Mouse (Mus musculus) cortical plate, adult 2 months (tissue): ENCODE measurements around the gene Stk38l. TPM values are rescaled to one million over a fixed set of nuclear protein-coding genes. Genes with fewer than 3 reads are reported as not detected.
A peak's percentile ranks its signal among the peaks of the same experiment; 100 is the strongest.

Experiments used
- H3K27ac ChIP-seq: fragments of 200-500 bp; 2 replicates; pipeline ENCODE4 v1.5.1; 2012; ENCODE audit warnings: low read length, control low read depth, inconsistent platforms; ENCODE audit not compliant: insufficient read depth
- H3K4me1 ChIP-seq: fragments of 200-500 bp; 2 replicates; pipeline ENCODE4 v1.6.1; 2011; ENCODE audit warnings: low read length; ENCODE audit not compliant: control insufficient read depth, insufficient read depth
- H3K4me3 ChIP-seq: fragments of 200-500 bp; 2 replicates; pipeline ENCODE4 v1.5.1; 2011; ENCODE audit warnings: mild to moderate bottlenecking, low read length, control low read depth; ENCODE audit not compliant: insufficient read depth
- CTCF ChIP-seq: fragments of 200-500 bp; IDR thresholded peaks from 2 replicates; pipeline ENCODE4 v1.5.1; 2011; ENCODE audit warnings: mild to moderate bottlenecking, control low read depth, low read length; ENCODE audit not compliant: insufficient read depth; ENCODE audit errors: extremely low read depth
- POLR2A ChIP-seq: fragments of 200-500 bp; IDR thresholded peaks from 2 replicates; pipeline ENCODE4 v1.6.1; 2011; ENCODE audit warnings: mild to moderate bottlenecking, low read length, control low read depth; ENCODE audit not compliant: insufficient read depth; ENCODE audit errors: extremely low read depth
- polyA plus RNA-seq: library from polyadenylated mRNA; depleted of rRNA; stranded (reverse); fragments of >200 nt; gene quantifications from 2 replicates; pipeline ENCODE4 v1.2.3, GENCODE M21; 2012

The Stk38l gene
- polyA plus RNA-seq, 1 experiment = 14.6 TPM

DNA sequence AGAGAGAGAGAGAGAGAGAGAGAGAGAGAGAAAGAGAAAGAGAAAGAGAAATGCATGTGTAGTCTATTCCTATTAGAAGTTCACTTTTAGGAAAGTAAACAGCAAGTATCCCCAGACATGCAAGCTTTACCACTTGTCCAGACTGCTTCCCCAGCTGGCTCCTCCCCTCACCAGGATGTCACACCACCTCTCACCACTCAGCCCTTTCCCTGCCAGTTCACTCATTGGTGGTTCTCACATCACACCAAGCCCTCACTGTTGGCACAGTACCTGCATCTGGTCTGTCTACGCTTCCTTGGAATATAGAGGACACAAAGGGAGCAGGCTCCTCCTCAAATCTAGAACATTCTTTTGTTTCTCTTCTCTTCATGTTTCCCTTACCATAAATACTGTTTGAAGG, 26.9 kb downstream of the Stk38l start:
- Histone ChIP-seq H3K4me1 (peaks cover 11% of the 10 kb centered on the region; the same call in 1 of the 2 replicates), H3K4me3 (no peak overlapping the region), H3K27ac (no peak overlapping the region)
- TF ChIP-seq POLR2A (no peak), CTCF (no peak)

DNA sequence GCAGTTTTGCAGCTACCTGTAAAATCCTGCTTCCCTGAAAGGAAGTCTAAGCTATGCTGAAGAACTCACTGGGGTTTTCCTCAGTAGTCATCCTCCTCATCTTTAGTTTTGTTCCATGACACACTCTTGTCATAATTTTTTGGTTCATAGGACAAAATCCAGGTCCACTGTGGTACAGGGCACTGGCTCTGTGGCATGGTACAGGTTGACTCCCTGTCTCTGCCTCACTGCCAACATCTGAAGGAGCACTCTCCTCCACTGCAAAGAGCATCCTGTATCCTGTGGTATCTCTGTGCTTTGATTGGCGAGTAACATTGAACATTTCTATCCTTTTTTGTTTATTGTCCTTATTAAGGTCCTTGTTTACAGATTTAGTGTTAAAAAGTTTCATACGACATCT, 27.4 kb downstream of the Stk38l start:
- Histone ChIP-seq H3K4me3 (no peak overlapping the region), H3K4me1 (peaks cover 14% of the 10 kb centered on the region; the same call in 1 of the 2 replicates), H3K27ac (no peak overlapping the region)
- TF ChIP-seq POLR2A (no peak), CTCF (no peak)

DNA sequence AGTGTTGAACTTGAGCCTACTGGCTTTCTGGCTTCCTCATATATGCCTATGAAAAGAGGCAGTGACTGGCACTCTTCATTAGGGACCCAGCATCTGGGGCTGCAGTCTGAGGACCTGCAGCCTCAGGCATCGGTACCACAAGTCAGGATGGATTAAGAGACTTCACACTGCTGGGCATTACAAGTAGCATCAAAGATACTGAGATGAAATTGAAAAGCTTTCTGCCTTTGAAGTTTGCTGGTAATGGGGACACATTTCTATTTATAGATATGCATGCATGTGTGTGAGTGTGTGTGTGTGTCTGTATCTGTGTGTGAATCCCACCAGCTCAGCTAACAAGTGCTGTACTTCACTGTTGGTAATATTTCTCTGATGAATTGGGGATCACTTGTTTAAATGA, 27.8 kb downstream of the Stk38l start:
- no peak overlapping the region for H3K4me3 ChIP-seq
- no peak for TF ChIP-seq POLR2A
- no peak for TF ChIP-seq CTCF
- peaks cover 14% of the 10 kb centered on the region; the same call in 1 of the 2 replicates for H3K4me1 ChIP-seq
- H3K27ac ChIP-seq = no peak overlapping the region

DNA sequence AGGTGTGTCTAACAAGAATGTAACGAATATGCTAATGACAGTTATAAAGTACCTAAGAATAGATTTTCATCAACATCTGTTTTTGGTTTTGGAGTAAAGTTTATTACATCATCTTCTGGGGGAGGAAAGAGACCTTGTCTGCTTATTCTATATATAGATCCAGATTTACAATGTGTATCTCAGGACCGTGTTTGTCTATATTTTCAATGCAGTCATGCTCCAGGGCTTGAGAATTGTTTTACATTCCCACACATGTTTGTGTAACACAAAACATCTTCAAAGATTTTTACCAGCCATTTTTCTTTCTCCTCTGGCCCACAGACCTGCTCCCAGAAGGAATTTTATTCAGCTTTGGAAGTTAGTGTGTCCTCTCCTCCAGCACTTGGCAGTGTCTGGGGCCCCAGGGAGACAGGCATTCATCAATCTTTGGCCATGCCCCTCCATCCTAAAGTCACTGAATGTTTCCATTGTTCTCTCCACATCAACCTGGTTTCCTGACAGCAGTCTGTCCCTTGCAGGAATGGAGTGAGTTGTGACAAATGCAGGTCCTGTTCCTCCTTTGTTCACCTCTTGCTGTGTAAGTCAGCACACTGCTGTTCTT, 28.9 kb downstream of the Stk38l start:
- H3K4me1 ChIP-seq = peaks cover 11% of the 10 kb centered on the region; the same call in 1 of the 2 replicates
- H3K4me3 ChIP-seq = no peak overlapping the region
- H3K27ac ChIP-seq = no peak overlapping the region
- TF ChIP-seq POLR2A (no peak), CTCF (no peak)

DNA sequence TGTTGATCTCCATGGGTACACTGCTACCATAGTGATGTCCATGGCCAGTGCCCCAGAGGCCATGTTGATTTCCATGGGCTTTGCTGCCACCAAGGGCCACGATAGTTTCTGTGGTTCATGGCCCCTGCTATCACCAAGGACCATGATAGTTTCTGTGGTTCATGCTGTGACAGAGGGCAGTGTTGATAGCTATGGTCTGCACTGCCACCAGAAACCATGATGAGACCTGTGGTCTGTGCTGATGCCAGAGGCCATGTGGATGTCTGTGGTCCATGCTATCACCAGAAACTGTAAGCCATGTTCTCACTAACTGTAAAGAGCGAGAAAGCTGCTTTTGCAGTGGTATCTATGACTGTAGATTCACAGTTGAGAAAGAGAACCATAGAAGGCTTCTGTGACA, 30.3 kb downstream of the Stk38l start:
- Histone ChIP-seq H3K27ac (no peak overlapping the region), H3K4me1 (peaks cover 11% of the 10 kb centered on the region; the same call in 1 of the 2 replicates)

DNA sequence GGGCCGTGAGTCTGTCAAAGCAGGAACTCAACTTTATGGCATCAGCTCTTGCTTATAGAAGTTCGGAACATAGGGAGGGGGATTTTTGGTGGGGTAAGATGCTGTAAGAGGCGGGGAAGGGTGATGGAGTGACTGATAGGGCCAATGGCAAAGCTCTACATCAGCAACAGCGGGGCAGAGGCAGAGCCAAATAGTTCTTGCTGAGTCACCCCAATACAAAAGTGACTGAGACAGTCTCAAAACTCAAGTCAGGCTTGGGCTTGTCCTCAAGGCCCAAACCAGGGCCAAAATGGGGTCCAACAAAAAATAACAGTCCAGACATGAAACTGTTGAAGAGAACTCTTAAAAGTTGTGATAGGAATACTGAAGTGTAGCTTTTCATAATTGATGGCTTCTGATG, 30.9 kb downstream of the Stk38l start:
- Histone ChIP-seq H3K4me1 (peaks cover 11% of the 10 kb centered on the region; the same call in 1 of the 2 replicates), H3K27ac (no peak overlapping the region), H3K4me3 (no peak overlapping the region)
- TF ChIP-seq CTCF (no peak), POLR2A (no peak)

More for the DNA sequence above, 30.3 kb downstream of the Stk38l start:
- no peak overlapping the region for H3K4me3 ChIP-seq
- TF ChIP-seq CTCF (no peak), POLR2A (no peak)

DNA sequence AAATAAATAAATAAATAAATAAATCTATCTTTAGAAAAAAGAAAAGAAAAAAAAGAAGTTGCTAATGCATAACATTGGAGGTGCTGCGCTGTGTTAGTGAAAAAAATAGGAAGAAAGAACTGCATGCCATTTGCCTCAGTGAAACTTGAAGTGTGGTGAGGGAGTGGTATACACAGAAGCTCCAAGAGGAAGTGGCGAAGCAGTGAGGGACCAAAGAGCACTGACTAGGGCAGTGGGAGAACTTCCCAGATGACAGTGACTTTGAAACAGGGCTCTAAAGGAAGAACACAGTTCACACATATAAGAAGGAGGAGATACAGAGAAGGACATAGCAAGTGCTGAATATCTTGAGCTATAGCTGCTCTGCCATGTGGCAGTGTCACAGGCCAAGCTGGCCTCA, 34.2 kb downstream of the Stk38l start:
- Histone ChIP-seq H3K4me1 (peaks cover 3% of the 10 kb centered on the region; the same call in 1 of the 2 replicates), H3K27ac (no peak overlapping the region), H3K4me3 (no peak overlapping the region)
- TF ChIP-seq CTCF = no peak
- TF ChIP-seq POLR2A = no peak

DNA sequence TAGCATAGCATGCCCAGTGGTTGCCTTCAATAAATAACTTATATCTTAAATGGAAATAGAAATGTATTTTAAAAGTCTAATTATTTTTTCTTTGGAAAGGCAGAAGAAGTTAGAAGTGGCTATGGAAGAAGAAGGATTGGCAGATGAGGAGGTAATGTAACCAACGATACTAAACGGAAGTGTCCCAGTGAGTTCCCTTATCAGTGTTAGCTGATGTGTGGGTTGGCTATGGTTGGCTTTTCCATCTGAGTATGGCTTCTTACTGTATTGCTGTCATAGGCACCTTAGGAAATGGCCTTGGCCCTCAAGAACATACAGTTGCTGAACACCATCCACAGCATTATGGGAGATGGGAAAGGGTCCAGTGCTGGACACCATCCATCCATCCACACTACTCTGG, 35.2 kb downstream of the Stk38l start:
- Histone ChIP-seq H3K4me3 (no peak overlapping the region), H3K4me1 (peaks cover 3% of the 10 kb centered on the region; the same call in 1 of the 2 replicates), H3K27ac (no peak overlapping the region)
- no peak for TF ChIP-seq POLR2A
- no peak for TF ChIP-seq CTCF

DNA sequence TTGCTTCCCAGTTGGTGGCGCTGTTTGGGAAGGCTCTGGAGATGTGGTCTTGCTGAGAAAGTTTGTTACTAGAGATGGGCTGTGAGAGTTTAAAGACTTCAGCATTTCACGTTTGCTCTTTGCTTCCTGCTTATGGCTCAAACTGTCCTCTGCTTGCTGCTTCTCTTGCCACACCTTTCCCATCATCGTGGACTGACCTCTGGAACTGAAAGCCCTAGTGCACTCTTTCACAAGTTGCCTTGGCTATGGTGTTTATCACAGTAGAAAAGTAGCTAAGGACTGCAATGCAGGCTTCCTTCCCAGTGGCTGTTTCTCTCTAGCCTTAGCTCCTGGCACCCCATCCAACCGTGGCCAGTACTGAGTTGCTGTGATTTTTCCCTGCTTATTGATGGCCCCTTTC, 35.9 kb downstream of the Stk38l start:
- no peak for TF ChIP-seq CTCF
- TF ChIP-seq POLR2A = no peak
- H3K4me3 ChIP-seq = no peak overlapping the region
- peaks cover 3% of the 10 kb centered on the region; the same call in 1 of the 2 replicates for H3K4me1 ChIP-seq
- H3K27ac ChIP-seq = no peak overlapping the region

DNA sequence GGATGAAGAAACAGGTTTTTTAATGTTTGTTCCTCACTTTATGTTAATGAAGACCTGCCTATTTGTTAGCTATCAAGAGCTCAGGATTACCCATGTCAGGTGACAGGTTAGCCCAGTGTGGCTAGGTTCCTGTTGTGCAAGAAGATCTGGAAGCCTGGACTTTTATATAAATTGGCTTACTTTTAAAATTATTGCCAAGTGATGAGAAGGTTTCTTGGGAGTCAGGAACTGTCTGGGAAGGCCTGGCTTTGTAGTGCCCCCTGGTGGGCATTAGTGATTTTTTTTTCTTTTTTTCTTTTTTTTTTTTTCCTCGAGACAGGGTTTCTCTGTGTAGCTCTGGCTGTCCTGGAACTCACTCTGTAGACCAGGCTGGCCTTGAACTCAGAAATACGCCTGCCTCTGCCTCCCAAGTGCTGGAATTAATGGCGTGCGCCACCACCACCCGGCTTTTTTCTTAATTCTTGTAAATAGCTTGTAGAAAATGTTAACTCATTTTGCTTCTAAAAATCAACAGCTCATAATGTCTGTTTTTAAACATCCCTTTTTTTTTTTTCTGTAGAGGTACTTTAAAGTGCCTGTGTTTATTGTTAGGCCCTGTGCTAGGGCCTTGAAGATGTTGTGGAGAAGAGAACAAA, 37.6 kb downstream of the Stk38l start:
- TF ChIP-seq CTCF = peak; percentile 42; the same call in 1 of the 2 replicates
- TF ChIP-seq POLR2A = no peak
- H3K27ac ChIP-seq = no peak overlapping the region
- no peak overlapping the region for H3K4me3 ChIP-seq
- H3K4me1 ChIP-seq = no peaks in the 10 kb centered on the region
